Mouse (Mus musculus) kidney, adult 2 months (tissue): ENCODE results near the gene Cobl.

Experiments
- CTCF ChIP-seq: fragments of 200-500 bp; conservative IDR thresholded peaks from 2 replicates; pipeline ENCODE4 v1.5.1; 2011; ENCODE audit warnings: low read depth, mild to moderate bottlenecking, control low read depth, low read length, moderate library complexity, mixed read lengths; ENCODE audit not compliant: insufficient read depth, insufficient read length
- POLR2A ChIP-seq: fragments of 200-500 bp; IDR thresholded peaks from one replicate; pipeline ENCODE4 v1.6.1; 2011; ENCODE audit warnings: low read depth, low read length, control low read depth

DNA sequence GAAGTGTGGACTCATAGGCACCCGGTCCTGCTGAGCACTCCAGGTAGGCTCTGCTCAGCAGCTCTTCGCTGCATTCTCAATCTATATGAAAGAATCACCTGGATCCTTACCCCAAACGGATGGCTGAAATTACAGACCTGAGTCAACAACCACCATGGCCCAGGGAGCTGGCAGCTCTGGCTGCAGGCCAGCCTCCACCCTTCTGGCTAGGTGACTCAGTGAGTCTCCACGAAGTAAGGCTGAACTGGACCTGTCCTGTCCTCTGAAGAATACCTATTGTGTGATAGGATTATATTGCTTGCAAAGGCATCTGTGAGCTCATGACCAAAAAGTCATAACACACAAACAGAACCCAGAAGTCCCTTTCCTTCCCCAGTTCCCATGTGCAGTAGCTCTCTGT is 22.5 kb downstream of the Cobl start:
- TF ChIP-seq POLR2A (no peak), CTCF (no peak)
